Mouse (Mus musculus): ENCODE data around the gene Sgo1. TPM values are rescaled to one million over a fixed set of nuclear protein-coding genes. Genes with fewer than 3 reads are reported as not detected.

Gene Sgo1
- polyA plus RNA-seq (2017; shearing (Covaris generic)) = 0.17 TPM

GRCm38 (mm10) chr17:53688877-53689802, at the start of gene Sgo1:
Gene Sgo1 (minus strand): TSS chr17:53689333.

Other genes starting within 250 kb of the Sgo1 start
- 0.34 TPM for gene Efhb, start 226.0 kb downstream of the Sgo1 start, polyA plus RNA-seq (2017; shearing (Covaris generic))
- 166 TPM for gene Rab5a, start 210.1 kb downstream of the Sgo1 start, polyA plus RNA-seq (2017; shearing (Covaris generic))
- gene Pp2d1, start 149.9 kb downstream of the Sgo1 start, polyA plus RNA-seq (2017; shearing (Covaris generic)) = 0.89 TPM
- gene Kat2b, start 122.5 kb downstream of the Sgo1 start, polyA plus RNA-seq (2017; shearing (Covaris generic)) = 15.3 TPM
- gene Sult1c2, start 157.0 kb upstream of the Sgo1 start, polyA plus RNA-seq (2017; shearing (Covaris generic)) = not detected